Mouse (Mus musculus) gastrocnemius, adult 18-20 months (tissue): ENCODE data around the gene Galnt14. TPM values are rescaled to one million over a fixed set of nuclear protein-coding genes. Genes with fewer than 3 reads are reported as not detected.

Experiments used
- DNase-seq: peaks from one replicate; pipeline ENCODE4 v3.0.0; 2021; ENCODE audit warnings: low spot score
- total RNA-seq, 2 experiments: library from RNA; stranded (reverse); gene quantifications; 2 replicates each; pipeline ENCODE4 v1.2.3; 2021

Galnt14 gene
- total RNA-seq, 2 experiments from 2014 or later, result not detected

- DNase-seq, result no peak
Measured at GRCm38 (mm10) chr17:73512844-73513243, 197.4 kb downstream of the Galnt14 start.

GRCm38 (mm10) chr17:73507804-73508535, 202.3 kb downstream of the Galnt14 start:
- no peak for DNase-seq

GRCm38 (mm10) chr17:73504111-73504510, 206.1 kb downstream of the Galnt14 start:
- DNase-seq, result no peak

DNA sequence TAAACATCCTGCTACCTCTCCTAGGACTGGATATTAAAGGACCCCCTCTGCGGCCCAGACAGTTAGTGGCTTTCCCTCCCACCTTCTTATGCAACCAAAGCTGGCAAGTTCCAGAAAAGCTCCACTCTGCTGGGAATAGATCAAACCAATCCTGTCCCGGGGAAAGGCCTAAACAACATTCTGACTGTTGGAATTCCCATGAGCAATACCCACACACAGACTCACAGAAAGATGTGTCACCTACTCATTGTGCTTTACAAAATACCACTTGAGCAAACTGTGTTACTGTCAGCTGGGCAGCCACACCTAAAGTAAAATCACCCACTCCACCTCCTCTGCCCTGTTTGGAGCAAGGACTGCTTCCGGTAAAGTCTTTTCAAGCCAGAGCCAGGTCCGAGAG, 207.6 kb downstream of the Galnt14 start:
- no peak for DNase-seq

DNA sequence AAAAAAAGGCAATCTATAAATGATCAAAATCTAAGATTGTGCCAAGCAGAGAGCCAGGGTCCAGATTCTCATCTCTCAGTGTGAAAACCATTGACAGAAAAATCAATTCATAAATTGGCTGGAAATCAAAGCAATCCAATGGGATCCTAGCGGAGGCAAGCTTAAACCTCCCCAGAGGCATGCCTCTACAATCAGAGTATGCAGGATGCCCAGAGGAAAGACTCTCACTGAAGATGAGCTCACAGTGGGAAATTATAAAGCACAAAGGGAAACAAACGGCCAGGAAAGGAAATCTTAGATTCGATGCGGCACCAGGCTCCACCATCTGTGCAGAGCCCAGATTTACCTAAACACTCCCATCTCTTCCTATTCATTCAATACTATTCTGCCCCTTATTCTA, 220.7 kb downstream of the Galnt14 start:
- no peak for DNase-seq

- DNase-seq, result no peak
Measured at GRCm38 (mm10) chr17:73487792-73488191, 222.5 kb downstream of the Galnt14 start.

GRCm38 (mm10) chr17:73487380-73487779, 222.9 kb downstream of the Galnt14 start:
- no peak for DNase-seq

GRCm38 (mm10) chr17:73477096-73478076, 232.9 kb downstream of the Galnt14 start:
- no peak for DNase-seq

GRCm38 (mm10) chr17:73474371-73474770, 235.9 kb downstream of the Galnt14 start:
- DNase-seq, result no peak

GRCm38 (mm10) chr17:73473012-73473411, 237.2 kb downstream of the Galnt14 start:
- DNase-seq, result no peak

GRCm38 (mm10) chr17:73460874-73461273, 249.4 kb downstream of the Galnt14 start:
- DNase-seq, result no peak

DNA sequence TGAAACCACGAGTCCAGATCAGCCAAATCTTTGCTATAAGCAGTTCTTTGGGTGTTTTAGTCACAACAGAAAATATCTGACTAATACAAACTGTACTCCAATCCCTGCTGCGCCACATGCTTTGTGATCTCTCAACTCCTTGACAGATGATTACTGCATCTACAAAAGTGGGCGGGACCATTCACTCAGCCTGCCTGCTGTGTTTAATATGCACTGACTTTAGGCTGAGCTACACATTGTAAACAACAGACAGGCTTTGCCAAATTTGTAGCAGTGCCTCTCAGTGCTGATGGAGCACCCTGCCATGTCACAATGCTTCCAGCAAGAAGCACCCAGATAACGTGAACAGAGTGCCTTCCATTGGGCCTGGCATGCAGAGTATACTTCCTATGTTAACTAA, 251.5 kb downstream of the Galnt14 start:
- no peak for DNase-seq

DNA sequence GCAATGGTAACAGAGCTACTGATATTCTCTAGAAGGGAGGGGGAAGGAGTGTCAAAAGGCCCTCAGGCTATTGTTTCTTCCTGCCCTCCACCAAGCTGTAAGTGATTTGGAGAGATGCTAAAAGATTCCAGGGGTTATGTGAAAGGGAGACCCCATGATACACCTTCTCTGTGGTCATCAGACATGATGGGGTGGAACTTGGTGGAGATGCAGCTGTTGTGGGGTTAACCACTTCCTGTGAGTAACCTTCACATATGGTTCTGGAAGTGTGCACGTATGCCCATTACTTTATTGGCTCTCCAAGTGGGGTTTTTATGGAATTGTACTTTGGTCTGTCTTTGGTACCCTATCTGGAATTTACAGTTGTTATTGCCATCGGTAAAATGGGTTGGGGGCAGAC, 253.7 kb downstream of the Galnt14 start:
- DNase-seq, result no peak

- no peak for DNase-seq
Measured at GRCm38 (mm10) chr17:73453646-73454045, 256.6 kb downstream of the Galnt14 start.

DNA sequence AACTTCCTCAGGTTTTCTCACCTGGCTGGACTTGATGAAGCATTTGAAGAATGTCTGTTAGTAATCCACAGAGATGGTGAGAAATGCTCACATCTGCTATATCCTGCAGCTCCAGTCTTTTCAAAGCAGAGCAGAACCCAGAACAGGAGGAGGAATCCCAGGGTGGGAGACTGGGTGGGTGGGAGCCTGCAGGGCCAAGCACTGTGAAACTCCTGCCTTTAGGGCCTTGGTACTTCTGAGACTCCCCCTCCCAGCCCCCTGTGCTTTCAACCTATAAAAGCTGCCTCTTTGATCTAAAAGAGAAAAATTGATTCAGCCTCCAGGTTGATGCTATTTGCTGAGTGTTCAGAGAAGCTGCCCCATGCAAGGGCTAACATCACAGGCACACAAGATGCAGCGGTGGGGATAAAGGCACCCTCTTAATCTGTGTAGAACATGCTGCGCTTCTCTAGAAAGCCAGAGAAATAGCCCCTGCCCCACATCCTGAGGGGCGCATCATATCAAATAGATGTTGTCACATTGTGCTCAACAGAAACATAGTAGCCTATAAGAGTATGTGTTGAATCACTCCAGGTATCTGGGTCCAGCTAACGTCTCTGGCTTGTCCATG, 258.0 kb downstream of the Galnt14 start:
- no peak for DNase-seq

DNA sequence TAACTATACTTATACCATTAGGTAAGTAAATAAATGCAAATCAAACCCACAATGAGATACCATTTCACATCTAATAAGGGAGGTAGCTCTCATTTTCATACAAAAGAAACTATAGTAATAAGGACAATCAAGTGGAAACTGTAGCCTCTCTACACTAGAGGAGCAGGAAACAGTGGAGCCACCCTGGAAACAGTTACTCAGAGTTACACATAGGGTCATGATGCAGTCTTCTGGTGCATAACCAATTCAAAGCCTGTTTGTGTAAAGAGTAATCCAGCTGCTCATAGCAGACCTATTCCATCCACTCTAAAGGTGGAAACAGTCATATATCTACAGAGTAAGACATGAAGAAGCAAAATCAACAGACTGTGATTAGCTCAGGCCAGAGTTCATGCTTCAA, 261.1 kb downstream of the Galnt14 start:
- DNase-seq, result no peak

Other genes starting within 250 kb of the Galnt14 start
- gene Ehd3, start 93.7 kb upstream of the Galnt14 start, total RNA-seq, result 1 to 10 TPM; 5.9 to 6.3 TPM
- gene Xdh, start 239.7 kb upstream of the Galnt14 start, total RNA-seq, result 10 to 100 TPM; 41.3 to 60.9 TPM